Mouse (Mus musculus) left cerebral cortex, postnatal 10 days (tissue): ENCODE data around the gene Gjb5. TPM values are rescaled to one million over a fixed set of nuclear protein-coding genes. Genes with fewer than 3 reads are reported as not detected.

Experiments
- DNase-seq, 2 experiments: peaks; one replicate each; pipeline ENCODE4 v3.0.0; 2021 to 2022; ENCODE audit warnings: low spot score in 2 of 2, mixed read lengths in 1 of 2; ENCODE audit errors: extremely low spot score in 1 of 2
- intact Hi-C: fragments of 180-260 bp; cut with DNase I; formaldehyde crosslinking; loops from one replicate; pipeline ENCODE4 v1.15.1; 2025
- total RNA-seq, 2 experiments: library from RNA; stranded (reverse); gene quantifications; 2 replicates each; pipeline ENCODE4 v1.2.3; 2021

The Gjb5 gene
- total RNA-seq, result not detected

- no peak for DNase-seq
- intact Hi-C loops, result no loop called here
Measured at GRCm38 (mm10) chr4:127358018-127358417, at the start of gene Gjb5. Gene Gjb5 (minus strand): TSS chr4:127358181.

GRCm38 (mm10) chr4:127402614-127403013, 44.6 kb upstream of the Gjb5 start:
- intact Hi-C loops, result no loop called here
- DNase-seq, result no peak

DNA sequence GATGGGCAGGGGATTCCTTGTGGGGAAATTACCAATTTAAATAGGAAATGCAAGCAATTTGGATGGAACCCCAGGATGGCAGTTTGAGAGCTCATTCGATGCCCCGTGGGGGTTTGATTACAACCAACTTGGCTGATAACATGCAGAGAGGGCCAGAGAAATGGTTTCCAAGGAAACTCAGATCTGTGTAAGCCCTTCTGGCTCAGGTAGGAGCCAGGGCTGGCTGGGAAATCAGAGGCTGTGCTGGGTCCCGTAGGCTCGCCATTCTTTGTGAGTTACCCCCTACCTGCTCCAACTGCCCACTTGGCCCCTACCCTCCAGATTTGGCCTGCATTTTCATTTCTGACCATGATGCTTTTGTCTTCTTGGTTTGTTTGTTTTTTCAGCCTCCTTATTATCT, 44.2 kb upstream of the Gjb5 start:
- intact Hi-C loops, result no loop called here
- DNase-seq, result no peak

GRCm38 (mm10) chr4:127400165-127401145, 42.5 kb upstream of the Gjb5 start:
- peak in 1 of 2 experiments; percentile 38 for DNase-seq
- intact Hi-C loops, result no loop called here

GRCm38 (mm10) chr4:127395591-127395990, 37.6 kb upstream of the Gjb5 start:
- intact Hi-C loops, result no loop called here
- no peak for DNase-seq

GRCm38 (mm10) chr4:127389645-127390044, 31.7 kb upstream of the Gjb5 start:
- intact Hi-C loops, result no loop called here
- no peak for DNase-seq

GRCm38 (mm10) chr4:127377344-127377743, 19.4 kb upstream of the Gjb5 start:
- intact Hi-C loops, result loop anchor here (10.0 kb wide), 1 partner anchor 607 kb away; the partner anchor contains the start of gene Csmd2
- no peak for DNase-seq

DNA sequence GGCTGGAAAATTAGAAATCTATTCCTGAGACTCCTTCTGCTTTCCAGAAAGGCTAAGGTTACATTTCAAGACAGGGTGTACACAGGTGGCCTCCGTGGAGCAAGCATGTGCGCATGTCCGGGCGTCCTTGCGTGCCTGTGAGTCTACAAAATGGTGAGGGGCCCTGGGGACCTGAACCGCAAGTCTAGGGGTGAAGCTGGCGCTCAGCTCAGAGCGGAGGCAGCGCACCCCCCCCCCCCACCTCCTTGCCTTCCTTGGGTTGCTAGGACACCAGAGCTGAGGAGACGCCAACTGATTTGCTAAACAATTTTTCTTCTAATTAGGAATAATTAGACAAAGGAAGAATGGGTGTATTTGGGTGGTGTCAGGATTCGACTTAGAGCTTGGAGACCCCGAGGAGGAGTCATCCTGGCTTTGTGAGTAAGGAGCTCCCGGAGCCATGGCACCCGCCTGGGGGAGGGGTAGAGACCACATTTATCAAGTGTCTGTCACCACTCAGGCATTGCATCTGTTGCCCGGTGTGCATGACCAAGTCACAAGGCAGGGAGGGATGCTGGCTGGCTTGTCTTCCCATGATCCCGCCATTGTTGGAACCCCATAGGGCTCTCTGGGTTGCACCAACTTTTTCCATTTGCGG, 17.7 kb upstream of the Gjb5 start:
- DNase-seq, result no peak
- intact Hi-C loops, result loop anchor here (10.0 kb wide), 1 partner anchor 609 kb away; the partner anchor contains the start of gene Csmd2

- intact Hi-C loops, result loop anchor here (10.0 kb wide), 1 partner anchor 610 kb away; the partner anchor contains the start of gene Csmd2
- no peak for DNase-seq
Measured at GRCm38 (mm10) chr4:127374645-127375044, 16.7 kb upstream of the Gjb5 start.

- intact Hi-C loops, result loop anchor here (10.0 kb wide), 1 partner anchor 611 kb away; the partner anchor contains the start of gene Csmd2
Measured at GRCm38 (mm10) chr4:127373491-127373890, 15.5 kb upstream of the Gjb5 start.

GRCm38 (mm10) chr4:127371546-127371945, 13.6 kb upstream of the Gjb5 start:
- no peak for DNase-seq
- intact Hi-C loops, result loop anchor here (10.0 kb wide), 1 partner anchor 613 kb away; the partner anchor contains the start of gene Csmd2

More at GRCm38 (mm10) chr4:127373491-127373890, 15.5 kb upstream of the Gjb5 start:
- no peak for DNase-seq

- intact Hi-C loops, result loop anchor here (10.0 kb wide), 1 partner anchor 614 kb away; the partner anchor contains the start of gene Csmd2
- DNase-seq, result no peak
Measured at GRCm38 (mm10) chr4:127370447-127370846, 12.5 kb upstream of the Gjb5 start.

- DNase-seq, result peak; percentile 60 to 67
- intact Hi-C loops, result no loop called here
Measured at GRCm38 (mm10) chr4:127368379-127368973, 10.5 kb upstream of the Gjb5 start.

GRCm38 (mm10) chr4:127365834-127366233, 7.9 kb upstream of the Gjb5 start:
- intact Hi-C loops, result no loop called here

GRCm38 (mm10) chr4:127365433-127365832, 7.5 kb upstream of the Gjb5 start:
- DNase-seq, result no peak
- intact Hi-C loops, result no loop called here

More at GRCm38 (mm10) chr4:127365834-127366233, 7.9 kb upstream of the Gjb5 start:
- DNase-seq, result no peak

DNA sequence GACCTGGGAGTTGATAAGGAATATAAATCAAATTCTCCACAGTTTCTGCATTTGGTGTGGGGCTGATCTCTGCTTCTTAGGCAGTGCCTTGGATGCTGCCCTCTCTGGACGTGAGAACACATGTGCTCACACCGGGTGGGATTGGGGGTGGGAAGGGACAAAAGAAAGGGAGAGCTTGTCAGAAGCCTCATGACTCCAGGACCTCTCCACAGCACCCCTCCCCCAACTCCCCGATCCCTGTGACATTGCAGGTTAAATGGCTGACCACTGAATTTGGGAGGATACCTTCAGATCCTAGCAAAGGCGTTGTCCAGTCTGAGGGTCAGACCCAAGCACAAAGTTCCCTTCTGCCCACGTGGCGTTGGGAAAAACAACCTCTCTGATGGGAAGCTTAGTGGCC, 6.5 kb upstream of the Gjb5 start:
- no peak for DNase-seq
- intact Hi-C loops, result no loop called here

DNA sequence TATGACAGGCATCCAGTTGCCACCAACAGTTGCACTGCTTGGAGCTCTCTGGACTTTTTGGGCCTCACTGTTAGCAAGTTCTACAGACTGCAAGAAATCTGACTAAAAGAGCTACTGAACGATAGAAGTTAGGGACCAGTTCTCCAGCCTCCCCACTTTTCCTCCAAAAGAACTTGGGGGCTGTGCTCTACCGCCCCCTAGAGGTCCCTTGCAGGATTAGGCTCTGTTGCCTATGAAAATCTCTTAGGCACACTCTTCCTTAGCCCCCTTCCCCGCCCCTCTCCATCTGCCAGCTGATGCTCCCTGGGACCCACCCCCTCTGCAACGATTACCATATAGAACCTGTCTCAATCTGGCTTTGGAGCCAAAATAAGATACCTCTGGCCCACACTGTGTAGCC, 5.3 kb upstream of the Gjb5 start:
- DNase-seq, result no peak
- intact Hi-C loops, result no loop called here

DNA sequence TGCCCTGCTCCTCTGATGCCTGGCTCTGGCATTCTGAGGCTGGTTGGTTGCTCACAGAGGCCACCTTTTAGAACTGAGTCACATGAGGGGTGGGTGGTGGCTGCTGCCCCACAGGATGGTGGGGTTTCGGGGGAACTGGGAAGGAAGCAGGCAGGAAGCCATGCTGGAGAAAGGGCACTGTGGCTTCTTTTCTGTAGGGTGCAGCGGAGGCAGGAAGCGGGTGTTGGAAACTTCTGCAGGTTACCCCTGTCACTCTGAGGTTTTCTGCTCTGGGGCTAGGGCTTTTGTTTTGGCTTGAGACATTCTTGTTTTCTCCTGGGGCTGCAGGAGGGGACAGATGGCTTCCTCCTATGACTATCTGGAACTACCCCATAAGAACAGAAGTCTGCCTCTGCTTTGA, 4.5 kb upstream of the Gjb5 start:
- no peak for DNase-seq
- intact Hi-C loops, result no loop called here
